Mouse (Mus musculus) layer of hippocampus, adult 2 months (tissue): ENCODE data around the gene Fam186b. TPM values are rescaled to one million over a fixed set of nuclear protein-coding genes. Genes with fewer than 3 reads are reported as not detected.
A peak's percentile ranks its signal among the peaks of the same experiment; 100 is the strongest.

Source experiments
- DNase-seq, 2 experiments: peaks; one replicate each; pipeline ENCODE4 v3.0.0; 2022; ENCODE audit warnings: low spot score in 2 of 2
- H3K27ac ChIP-seq: fragments of 200-600 bp; 2 replicates; pipeline ENCODE4 v1.8.1; 2022
- H3K4me3 ChIP-seq: fragments of 200-600 bp; 2 replicates; pipeline ENCODE4 v1.8.1; 2022; ENCODE audit warnings: mild to moderate bottlenecking
- CTCF ChIP-seq: fragments of 200-600 bp; conservative IDR thresholded peaks from 2 replicates; pipeline ENCODE4 v1.8.1; 2022; ENCODE audit warnings: antibody characterized with exemption, mild to moderate bottlenecking, moderate library complexity
- long read RNA-seq, 2 experiments: library from polyadenylated mRNA; stranded (forward); transcript quantifications; one replicate each; pipeline ENCODE4 v2.0.0; 2021; ENCODE audit warnings: borderline mapping rate in 2 of 2
- total RNA-seq, 2 experiments: library from RNA; stranded (reverse); gene quantifications; 2 replicates each; pipeline ENCODE4 v1.2.3; 2021

The Fam186b gene
- total RNA-seq = 1 to 10 TPM; 1.2 to 1.9 TPM
- long read RNA-seq, experiment 1, partial matches to known transcripts = 0 of 1 reads
- long read RNA-seq, experiment 1, other reads (novel, unspliced or antisense) = 1 of 1 reads
- long read RNA-seq, experiment 2, partial matches to known transcripts = 0 of 1 reads
- long read RNA-seq, experiment 2, other reads (novel, unspliced or antisense) = 1 of 1 reads

DNA sequence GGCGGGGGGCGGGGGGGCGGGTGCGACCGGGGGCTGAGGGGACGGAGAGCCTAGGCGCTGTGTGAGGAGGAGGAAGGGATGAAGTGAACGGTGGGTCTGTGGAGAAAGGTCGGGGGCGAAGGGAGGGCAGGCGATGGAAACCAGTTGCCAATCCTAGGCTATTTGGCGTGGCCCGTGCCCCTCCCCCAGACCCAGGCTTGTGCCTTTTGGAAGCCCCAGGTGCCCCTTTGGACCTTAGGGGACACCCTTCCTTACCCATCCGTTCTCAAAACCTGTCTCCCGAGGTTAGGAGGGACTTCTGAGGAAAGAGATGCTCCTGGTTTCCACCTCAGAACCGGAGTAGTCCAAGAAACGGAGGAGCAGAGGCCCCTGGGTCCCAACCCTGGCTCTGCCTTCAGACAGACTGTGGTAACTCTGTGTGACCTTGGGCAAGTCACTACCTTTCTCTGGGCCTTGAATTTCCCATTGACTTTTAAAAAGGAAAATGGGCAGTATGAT, at the start of gene Fam186b:
Fam186b (minus strand) TSS at position 405 of the 498 bp plus-strand sequence.
- DNase-seq = peak in 1 of 2 experiments; percentile 28
- H3K4me3 ChIP-seq = peak within 1 kb of the TSS; percentile 86
- H3K27ac ChIP-seq = peak within 1 kb of the TSS; percentile 87
- no peak for TF ChIP-seq CTCF

DNA sequence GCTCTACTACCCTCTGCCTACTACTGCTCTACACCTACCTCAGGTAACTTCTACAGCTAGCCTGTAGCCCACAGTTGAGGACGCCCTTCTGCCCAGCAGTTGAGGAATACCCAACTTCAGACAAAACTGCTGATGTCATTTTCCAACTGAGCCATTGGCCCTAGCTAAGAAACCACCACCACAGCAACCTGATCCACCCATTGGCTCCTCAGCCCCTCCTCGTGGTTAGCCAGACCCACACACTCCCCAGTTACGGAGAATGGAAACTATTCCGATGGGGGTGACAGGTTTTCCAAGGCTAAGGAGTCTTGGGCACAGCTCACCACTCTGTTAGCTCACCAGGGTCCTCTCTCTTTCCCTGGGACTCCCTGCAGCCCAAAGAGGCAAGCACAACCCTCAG, 49.3 kb upstream of the Fam186b start:
- Histone ChIP-seq H3K4me3 (no peak overlapping the region), H3K27ac (no peak overlapping the region)
- DNase-seq = no peak
- TF ChIP-seq CTCF = no peak

GRCm38 (mm10) chr15:99344148-99344870, 48.6 kb upstream of the Fam186b start:
- no peak for DNase-seq
- no peak for TF ChIP-seq CTCF
- no peak overlapping the region for H3K4me3 ChIP-seq
- peak overlapping the region; percentile 88 for H3K27ac ChIP-seq

DNA sequence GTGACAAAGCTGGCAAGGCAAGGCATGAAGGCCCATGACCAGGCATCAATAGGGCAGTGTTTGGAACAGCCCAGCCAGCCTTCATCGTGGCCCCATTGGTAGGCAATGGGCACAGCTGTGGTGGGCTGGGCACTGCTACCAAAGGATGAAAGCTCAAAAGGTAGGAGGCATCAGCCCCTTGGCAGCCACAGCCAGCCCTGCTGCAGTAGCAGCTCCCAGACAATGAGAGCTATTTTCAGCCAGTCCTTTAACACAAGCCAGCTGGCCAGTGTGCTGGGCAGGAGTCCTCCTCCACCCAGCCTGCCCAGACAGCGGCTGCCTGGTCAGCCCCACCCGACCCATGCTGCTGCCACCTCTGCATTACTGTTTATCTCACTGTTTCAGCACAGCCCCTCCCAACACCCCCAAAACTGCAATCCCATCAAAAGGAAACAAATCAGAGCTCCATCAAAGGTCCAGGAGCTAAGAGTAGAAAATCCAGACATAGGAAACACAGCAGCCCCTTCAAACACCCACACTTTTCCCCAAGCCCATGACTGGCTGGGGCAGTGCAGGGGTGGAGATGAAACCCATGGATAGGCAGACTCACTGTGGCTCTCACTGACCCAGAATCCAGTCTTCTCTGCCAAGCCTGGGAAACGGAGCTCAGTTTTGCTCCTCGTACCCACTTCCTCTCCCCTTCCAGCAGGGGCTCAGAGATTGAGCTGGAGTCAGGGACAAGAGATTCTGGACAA, 47.9 kb upstream of the Fam186b start:
- peak; percentile 54 to 76 for DNase-seq
- Histone ChIP-seq H3K27ac (peak overlapping the region; percentile 88), H3K4me3 (no peak overlapping the region)
- no peak for TF ChIP-seq CTCF

- Histone ChIP-seq H3K4me3 (no peak overlapping the region), H3K27ac (peak overlapping the region; percentile 88)
- TF ChIP-seq CTCF = no peak
- DNase-seq = no peak
These were observed 46.7 kb upstream of the Fam186b start for GRCm38 (mm10) chr15:99342194-99342981.

GRCm38 (mm10) chr15:99341102-99341501, 45.4 kb upstream of the Fam186b start:
- no peak overlapping the region for H3K4me3 ChIP-seq
- H3K27ac ChIP-seq = no peak overlapping the region
- TF ChIP-seq CTCF = no peak
- no peak for DNase-seq

DNA sequence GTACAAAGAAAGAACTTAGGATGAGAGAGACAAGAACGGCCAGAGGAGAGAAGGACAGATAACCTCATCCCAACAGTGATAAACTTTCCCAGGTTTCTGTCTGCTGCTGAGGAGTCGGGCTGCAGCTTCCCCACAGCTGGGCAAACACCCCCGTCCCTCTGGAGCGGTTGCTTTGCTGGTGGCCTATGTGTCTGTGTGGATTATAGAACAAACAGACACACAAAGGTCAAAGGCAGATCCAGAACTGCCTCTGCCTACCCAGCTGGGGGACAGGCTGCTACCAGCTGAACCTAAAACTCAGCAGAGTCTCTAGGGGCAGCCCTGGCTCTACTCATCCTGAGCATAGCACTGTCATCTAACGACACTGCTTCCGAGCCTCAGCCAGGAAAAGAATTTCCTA, 44.0 kb upstream of the Fam186b start:
- TF ChIP-seq CTCF = no peak
- DNase-seq = no peak
- Histone ChIP-seq H3K4me3 (no peak overlapping the region), H3K27ac (no peak overlapping the region)

DNA sequence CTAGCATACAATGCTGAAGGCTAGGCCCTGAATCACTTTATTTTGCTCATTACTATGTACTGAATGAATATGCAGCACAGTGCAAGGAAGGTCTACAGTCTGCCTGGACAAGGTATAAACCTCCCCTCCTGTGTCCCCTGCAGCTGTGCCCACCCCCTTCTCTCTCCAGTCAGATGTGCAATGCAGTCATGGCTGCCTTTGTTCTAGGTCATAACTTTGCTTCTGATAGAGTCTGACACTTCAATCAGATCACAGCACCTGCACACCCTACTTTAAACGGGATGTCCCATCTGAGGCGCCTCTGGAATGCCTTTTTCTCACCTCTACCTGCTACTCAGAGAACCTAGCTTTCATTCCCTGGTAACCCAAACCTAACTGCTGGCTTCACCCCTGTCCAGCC, 43.2 kb upstream of the Fam186b start:
- H3K4me3 ChIP-seq = no peak overlapping the region
- H3K27ac ChIP-seq = no peak overlapping the region
- TF ChIP-seq CTCF = no peak
- DNase-seq = no peak

DNA sequence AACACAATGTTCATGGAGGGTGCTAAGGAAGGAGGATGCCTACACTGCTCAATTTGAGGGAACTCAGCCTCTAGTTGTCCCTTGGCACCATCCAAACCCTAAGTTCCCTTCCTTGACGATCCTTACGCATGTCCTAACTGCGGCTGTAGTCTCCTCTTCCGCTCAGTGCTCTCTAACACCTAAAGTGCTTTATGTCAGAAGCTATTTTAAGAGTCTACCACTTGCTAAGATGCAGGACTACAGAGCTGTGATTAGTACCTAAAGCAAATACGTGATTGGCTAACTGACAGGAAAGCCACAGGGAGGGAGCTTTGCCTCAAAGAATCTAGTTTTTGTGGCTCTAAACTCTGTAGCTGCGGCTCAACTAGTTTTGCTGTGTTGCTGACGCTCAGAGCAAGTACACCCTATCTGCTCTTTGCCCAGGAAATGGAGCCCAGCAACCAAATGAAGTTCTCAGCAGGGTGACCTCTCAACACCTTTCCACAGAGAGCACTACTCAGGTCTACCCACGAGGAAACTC, 40.2 kb upstream of the Fam186b start:
- peak overlapping the region; percentile 14; the same call in 1 of the 2 replicates for H3K27ac ChIP-seq
- DNase-seq = no peak
- H3K4me3 ChIP-seq = no peak overlapping the region
- no peak for TF ChIP-seq CTCF

GRCm38 (mm10) chr15:99334500-99334899, 38.8 kb upstream of the Fam186b start:
- DNase-seq = no peak
- H3K27ac ChIP-seq = peak overlapping the region; percentile 77; the same call in 1 of the 2 replicates
- H3K4me3 ChIP-seq = no peak overlapping the region
- TF ChIP-seq CTCF = no peak

DNA sequence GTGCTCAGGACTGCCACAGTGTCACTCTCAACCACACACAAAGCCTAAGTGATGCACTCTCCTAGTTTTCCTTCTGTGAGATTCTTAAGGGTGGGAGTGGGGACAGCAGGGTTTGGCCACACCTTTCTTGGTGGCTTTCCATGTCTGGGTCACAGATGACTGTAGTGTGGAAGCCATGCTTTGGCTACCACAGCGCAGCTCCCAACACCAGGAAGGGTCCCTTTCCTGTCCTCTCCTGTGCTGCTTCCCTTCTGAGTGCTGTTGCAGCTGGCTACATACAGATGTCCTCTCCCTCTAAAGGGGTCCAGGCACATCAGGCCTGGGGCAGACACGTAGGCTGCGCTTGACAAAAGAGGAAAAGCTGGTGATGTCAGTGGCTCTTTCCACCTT, 38.0 kb upstream of the Fam186b start:
- no peak overlapping the region for H3K4me3 ChIP-seq
- TF ChIP-seq CTCF = no peak
- no peak for DNase-seq
- peak overlapping the region; percentile 77 for H3K27ac ChIP-seq

- Histone ChIP-seq H3K27ac (peak overlapping the region; percentile 77), H3K4me3 (no peak overlapping the region)
- 0 out of 2 replicates have a peak, but pooled peaks have one; percentile 15 for TF ChIP-seq CTCF
- DNase-seq = peak; percentile 30 to 35
These were observed 37.4 kb upstream of the Fam186b start for GRCm38 (mm10) chr15:99332921-99333675.
